Comparison of ENCODE assay signal across 30 mouse cellular contexts in genomic region chr5:52799274-52799985, GRCm38 (mm10). TPM values are rescaled to one million over a fixed set of nuclear protein-coding genes. Genes with fewer than 3 reads are reported as not detected.
A peak's percentile ranks its signal among the peaks of the same experiment; 100 is the strongest.
DNase-seq lines count a peak whose midpoint lies in the region; ATAC-seq and TF ChIP-seq lines count a peak whose summit lies in the region.
"Had no signal": no experiment of that assay in that cellular context is flagged by ENCODE, and none has a peak within 500 bp of the region (broad histone marks: within the 10 kb centered on the region; RNA-seq: fewer than 3 reads in every experiment).

No protein-coding gene starts in this region.

- H3K4me2 ChIP-seq in forebrain, embryonic 13.5 days = no peak overlapping the region
- no peak overlapping the region for H3K4me2 ChIP-seq in forebrain, embryonic 12.5 days
- no peak overlapping the region for H3K4me2 ChIP-seq in forebrain, postnatal 0 days (ENCODE audit: low read depth)
- H3K4me2 ChIP-seq: embryonic facial prominence, embryonic 13.5 days; heart, embryonic 13.5 days; hindbrain, embryonic 15.5 days; intestine, embryonic 15.5 days had no signal

- no peak overlapping the region for H3K27ac ChIP-seq in forebrain, embryonic 13.5 days
- H3K27ac ChIP-seq in forebrain, embryonic 12.5 days = no peak overlapping the region
- peak overlapping the region; percentile 50; the same call in 1 of the 2 replicates for H3K27ac ChIP-seq in forebrain, postnatal 0 days (ENCODE audit: low read depth, low read length)
- H3K27ac ChIP-seq: embryonic facial prominence, embryonic 10.5 days; embryonic facial prominence, embryonic 13.5 days; gastrocnemius, adult 2 months; heart, adult 2 months; heart, embryonic 10.5 days; heart, embryonic 13.5 days; hindbrain, embryonic 15.5 days; intestine, embryonic 15.5 days had no signal

- H3K36me3 ChIP-seq in forebrain, embryonic 13.5 days (ENCODE audit: poor library complexity, severe bottlenecking) = peaks cover 43% of the 10 kb centered on the region
- H3K36me3 ChIP-seq in forebrain, embryonic 12.5 days (replicated peaks) = peaks cover 37% of the 10 kb centered on the region
- peaks cover 23% of the 10 kb centered on the region for H3K36me3 ChIP-seq in forebrain, postnatal 0 days (ENCODE audit: insufficient read depth)

- no peaks in the 10 kb centered on the region for H3K4me1 ChIP-seq in forebrain, embryonic 13.5 days
- H3K4me1 ChIP-seq in forebrain, embryonic 12.5 days = no peaks in the 10 kb centered on the region
- no peaks in the 10 kb centered on the region for H3K4me1 ChIP-seq in forebrain, postnatal 0 days (ENCODE audit: insufficient read depth)
- H3K4me1 ChIP-seq: embryonic facial prominence, embryonic 10.5 days; embryonic facial prominence, embryonic 13.5 days; heart, embryonic 10.5 days; heart, embryonic 13.5 days; hindbrain, embryonic 15.5 days; intestine, embryonic 15.5 days had no signal

- H3K9ac ChIP-seq in forebrain, embryonic 13.5 days = no peak overlapping the region
- H3K9ac ChIP-seq in forebrain, embryonic 12.5 days = no peak overlapping the region
- no peak overlapping the region for H3K9ac ChIP-seq in forebrain, postnatal 0 days
- H3K9ac ChIP-seq: embryonic facial prominence, embryonic 13.5 days; heart, embryonic 13.5 days; hindbrain, embryonic 15.5 days; intestine, embryonic 15.5 days had no signal

- TF ChIP-seq CTCF in forebrain, postnatal 0 days (IDR thresholded peaks at IDR 0.05; ENCODE audit: low read depth) = no peak

- no peak overlapping the region for H3K4me3 ChIP-seq in forebrain, embryonic 13.5 days
- no peak overlapping the region for H3K4me3 ChIP-seq in forebrain, embryonic 12.5 days (replicated peaks)
- H3K4me3 ChIP-seq in forebrain, postnatal 0 days (ENCODE audit: low read depth, low read length) = no peak overlapping the region
- H3K4me3 ChIP-seq: embryonic facial prominence, embryonic 10.5 days; embryonic facial prominence, embryonic 13.5 days; erythroblast, embryonic 14.5 days; gastrocnemius, adult 2 months; heart, adult 2 months; heart, embryonic 10.5 days; heart, embryonic 13.5 days; hindbrain, embryonic 15.5 days; intestine, embryonic 15.5 days had no signal

- H3K9me3 ChIP-seq in forebrain, embryonic 13.5 days (replicated peaks) = no peaks in the 10 kb centered on the region
- H3K9me3 ChIP-seq in forebrain, embryonic 12.5 days = no peaks in the 10 kb centered on the region
- no peaks in the 10 kb centered on the region for H3K9me3 ChIP-seq in forebrain, postnatal 0 days (ENCODE audit: low read length)
- H3K9me3 ChIP-seq: embryonic facial prominence, embryonic 10.5 days; embryonic facial prominence, embryonic 13.5 days; G1E; heart, embryonic 10.5 days; heart, embryonic 13.5 days; hindbrain, embryonic 15.5 days; intestine, embryonic 15.5 days had no signal

- no peaks in the 10 kb centered on the region for H3K27me3 ChIP-seq in forebrain, embryonic 13.5 days
- no peaks in the 10 kb centered on the region for H3K27me3 ChIP-seq in forebrain, embryonic 12.5 days
- H3K27me3 ChIP-seq in forebrain, postnatal 0 days (ENCODE audit: insufficient read depth, low read length) = no peaks in the 10 kb centered on the region
- H3K27me3 ChIP-seq: CH12.LX; embryonic facial prominence, embryonic 13.5 days; heart, embryonic 13.5 days; hindbrain, embryonic 15.5 days; intestine, embryonic 15.5 days; Patski had no signal

- 92% methylated on average over 12 of the region's 12 CpGs for WGBS in forebrain, embryonic 13.5 days
- 91% methylated on average over 12 of the region's 12 CpGs for WGBS in forebrain, embryonic 12.5 days
- 78% methylated on average over 12 of the region's 12 CpGs for WGBS in forebrain, postnatal 0 days

- ATAC-seq in forebrain, embryonic 13.5 days = peak; percentile 43; the same call in 1 of the 2 replicates
- no peak for ATAC-seq in forebrain, embryonic 12.5 days (ENCODE audit: low FRiP score)
- peak; percentile 77 for ATAC-seq in forebrain, postnatal 0 days
- ATAC-seq: intestine, embryonic 15.5 days; Patski had no signal

- peak; percentile 37 for DNase-seq in heart, adult 11 months
- no peak for DNase-seq in heart, adult 18-20 months
- DNase-seq in R1 (ENCODE audit: low read depth, low spot score) = peak; percentile 43
- DNase-seq in forebrain, postnatal 0 days = peak; percentile 32
- no peak for DNase-seq in B cell, adult 2 months
- DNase-seq: adrenal gland, adult 2 months; adrenal gland, postnatal 14 days; cerebellum, adult 11-12 months; cerebellum, adult 8-10 months; cerebellum, postnatal 10 days; cerebellum, postnatal 36 days; embryo, embryonic 11 days; gastrocnemius, adult 2 months; gastrocnemius, postnatal 14 days; heart, adult 2 months; heart, postnatal 14 days; heart, postnatal 4 days; kidney, adult 18-20 months had no signal

RNA-seq across cellular contexts. Expression of gene Zcchc4, which starts 24.2 kb away (rescaled TPM):
- polyA plus RNA-seq in forebrain, embryonic 13.5 days (2015; fragmentation: Nextera tagmentation; extraction: Ambion mirVana) = 14.7 and 15.6 TPM in 2 replicates
- 19.7 and 20.0 TPM in 2 replicates for polyA plus RNA-seq in forebrain, embryonic 12.5 days (2016; fragmentation: Nextera tagmentation; extraction: Ambion mirVana)
- total RNA-seq in heart, adult 18-20 months (2021) = 1 to 10 TPM; 6.7 to 9.3 TPM
- total RNA-seq in forebrain, postnatal 0 days (2014; rRNA removed) = 10.6 and 11.0 TPM in 2 replicates
- 3.9 and 6.8 TPM in 2 replicates for polyA plus RNA-seq in forebrain, postnatal 0 days (2015; fragmentation: Nextera tagmentation; extraction: Ambion mirVana)

RNA-seq across cellular contexts. Expression of gene Anapc4, which starts 34.4 kb away (rescaled TPM):
- polyA plus RNA-seq in forebrain, embryonic 13.5 days (2015; fragmentation: Nextera tagmentation; extraction: Ambion mirVana) = 112 and 121 TPM in 2 replicates
- polyA plus RNA-seq in forebrain, embryonic 12.5 days (2016; fragmentation: Nextera tagmentation; extraction: Ambion mirVana) = 121 and 127 TPM in 2 replicates
- total RNA-seq in heart, adult 18-20 months (2021) = 10 to 100 TPM; 28.8 to 31.5 TPM
- 65.0 and 76.6 TPM in 2 replicates for total RNA-seq in forebrain, postnatal 0 days (2014; rRNA removed)
- polyA plus RNA-seq in forebrain, postnatal 0 days (2015; fragmentation: Nextera tagmentation; extraction: Ambion mirVana) = 62.7 and 78.1 TPM in 2 replicates

RNA-seq across cellular contexts. Expression of gene Pi4k2b, which starts 58.1 kb away (rescaled TPM):
- polyA plus RNA-seq in forebrain, embryonic 13.5 days (2015; fragmentation: Nextera tagmentation; extraction: Ambion mirVana) = 6.7 and 8.6 TPM in 2 replicates
- 16.1 and 19.2 TPM in 2 replicates for polyA plus RNA-seq in forebrain, embryonic 12.5 days (2016; fragmentation: Nextera tagmentation; extraction: Ambion mirVana)
- 1 to 10 TPM; 1.5 to 2.6 TPM for total RNA-seq in heart, adult 18-20 months (2021)
- 5.0 and 6.4 TPM in 2 replicates for total RNA-seq in forebrain, postnatal 0 days (2014; rRNA removed)
- 1.7 and 2.0 TPM in 2 replicates for polyA plus RNA-seq in forebrain, postnatal 0 days (2015; fragmentation: Nextera tagmentation; extraction: Ambion mirVana)

Comparison
In these comparisons a context has a peak if more than half of its experiments do, and no peak if none do; other contexts are left out.
1. DNase-seq: peak in heart, adult 11 months (single experiment), R1 (single experiment) and forebrain, postnatal 0 days (single experiment); none in heart, adult 18-20 months (0 of 2) and B cell, adult 2 months (0 of 2).